Mouse (Mus musculus): ENCODE results near the gene Myh1. TPM values are rescaled to one million over a fixed set of nuclear protein-coding genes. Genes with fewer than 3 reads are reported as not detected.

The Myh1 gene
- under 1 TPM; 0.32 to 0.54 TPM for total RNA-seq (2021)

DNA sequence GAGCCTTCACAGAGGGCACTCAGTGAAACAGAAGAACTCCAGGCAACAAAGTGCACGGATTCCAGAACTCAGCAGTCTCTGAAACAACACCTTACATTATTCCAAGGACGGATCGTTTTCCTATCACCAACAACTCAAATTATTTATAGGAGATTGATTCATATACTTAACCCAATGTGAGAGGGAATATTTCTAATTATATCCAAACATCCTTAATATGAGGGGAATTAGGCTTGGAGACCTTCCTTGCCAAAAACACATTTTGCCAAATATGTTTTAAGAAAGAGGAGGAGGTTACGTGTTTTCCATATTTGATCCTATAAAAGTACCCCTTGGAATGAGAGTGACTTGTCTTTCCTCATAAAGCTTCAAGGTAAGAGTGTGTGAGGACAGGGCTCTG is at the start of gene Myh1:
Gene Myh1, plus strand, starts transcription at position 301 of the 400 bp plus-strand sequence.
- intact Hi-C loops (cut with DNase I), result no loop called here
- no peak for DNase-seq (ENCODE audit: low spot score in 2 of 2)

DNA sequence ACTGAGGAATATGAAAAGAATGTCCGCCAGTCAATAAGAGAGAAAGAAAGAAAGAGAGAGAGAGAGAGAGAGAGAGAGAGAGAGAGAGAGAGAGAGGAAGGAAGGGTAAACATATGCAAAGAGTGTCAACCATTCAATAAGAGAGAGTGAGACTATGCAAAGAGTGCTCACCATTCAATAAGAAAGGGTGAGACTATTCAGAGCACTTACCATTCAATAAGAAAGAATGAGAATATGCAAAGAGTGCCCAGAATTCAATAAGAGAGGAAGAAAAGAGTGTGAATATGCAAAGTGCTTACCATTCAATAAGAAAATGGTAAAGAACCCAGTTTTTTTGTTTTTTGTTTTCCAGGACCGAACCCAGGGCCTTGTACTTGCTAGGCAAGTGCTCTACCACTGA is 49.6 kb upstream of the Myh1 start:
- no peak for DNase-seq (ENCODE audit: low spot score in 2 of 2)
- intact Hi-C loops (cut with DNase I), result no loop called here

DNA sequence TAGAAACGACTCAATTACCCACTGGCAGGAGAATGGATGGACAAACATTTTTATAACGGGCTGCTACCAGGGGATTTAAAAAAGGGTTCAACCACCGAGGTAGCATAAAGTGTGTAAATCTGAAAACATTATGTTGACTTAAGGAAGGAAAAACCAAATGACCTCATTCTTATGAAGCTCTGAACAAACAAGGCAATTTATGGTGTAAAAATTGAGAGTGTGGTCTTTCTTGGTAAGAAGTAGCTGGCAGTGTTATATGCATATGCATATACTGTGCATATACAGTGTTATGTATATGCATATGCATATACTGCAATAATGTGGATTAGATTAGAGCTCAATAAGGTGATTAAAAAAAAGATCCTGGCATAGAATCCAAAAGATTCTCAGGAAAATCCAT is 48.7 kb upstream of the Myh1 start:
- intact Hi-C loops (cut with DNase I), result no loop called here
- DNase-seq (ENCODE audit: low spot score in 2 of 2), result no peak

DNA sequence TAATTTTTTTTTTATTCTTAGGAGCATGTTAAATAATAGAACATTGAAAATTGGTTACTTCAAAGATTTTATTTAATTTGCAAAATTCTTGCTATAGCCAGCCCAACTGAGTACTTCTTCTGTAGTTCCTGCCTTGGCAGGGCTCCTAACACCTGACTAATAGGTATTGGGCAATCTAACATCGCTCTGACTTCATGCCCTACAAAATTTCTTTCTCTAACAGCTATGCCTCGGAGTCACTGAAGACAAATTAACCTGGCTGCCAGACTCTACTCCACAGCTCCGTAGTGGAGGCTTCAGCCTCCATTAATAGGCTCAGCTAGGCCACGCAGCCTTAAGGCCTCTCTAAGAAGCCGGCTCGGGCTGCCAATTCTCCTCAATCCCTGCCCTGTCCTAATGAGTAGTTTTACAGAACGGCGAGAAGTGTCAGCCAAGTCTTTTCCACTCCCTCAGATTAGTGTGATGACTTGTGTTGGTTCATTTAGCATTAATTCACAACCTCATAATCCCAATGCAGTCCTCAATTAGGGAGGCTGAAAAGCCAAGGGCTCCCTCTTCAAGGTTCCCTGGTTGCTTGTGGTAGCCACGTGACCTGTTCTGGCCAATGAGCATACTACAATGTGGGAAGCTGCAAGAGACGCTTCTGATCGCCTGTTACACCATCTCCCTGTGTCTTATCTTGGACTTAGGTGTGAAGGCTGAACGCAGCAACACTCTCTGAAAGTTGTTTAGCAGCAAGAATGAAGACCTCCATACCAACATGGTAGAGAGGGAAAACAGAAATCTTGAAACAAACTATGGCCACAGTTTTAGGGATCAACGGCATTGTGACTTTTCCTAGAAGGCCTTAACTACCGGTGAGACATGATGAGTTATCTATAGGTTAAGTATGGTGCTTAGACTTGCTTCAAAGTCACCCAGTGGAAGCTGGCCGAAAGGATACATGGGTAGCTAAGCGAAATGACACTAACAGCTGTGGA is 47.9 kb upstream of the Myh1 start:
- intact Hi-C loops (cut with DNase I), result no loop called here
- no peak for DNase-seq (ENCODE audit: low spot score in 2 of 2)

DNA sequence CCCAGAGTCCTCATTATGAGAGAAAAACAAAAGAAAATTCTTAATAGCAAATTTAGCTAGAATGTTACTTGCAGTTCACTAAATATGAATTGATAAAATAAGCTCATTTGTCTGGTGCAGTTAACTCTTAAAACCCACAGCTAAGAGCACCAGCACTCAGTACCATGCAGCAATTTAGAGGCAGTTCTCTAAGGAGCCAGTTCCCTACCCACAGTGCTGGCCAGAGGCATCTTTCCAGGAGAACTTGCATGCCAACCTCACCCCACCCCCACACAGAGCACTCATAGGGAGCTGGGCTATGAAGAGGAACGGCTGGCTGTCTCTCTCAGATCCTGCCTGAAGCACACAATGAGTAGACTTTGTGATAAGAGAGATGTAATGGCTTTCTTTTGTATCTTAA is 46.7 kb upstream of the Myh1 start:
- DNase-seq (ENCODE audit: low spot score in 2 of 2), result peak; percentile 55 to 75
- intact Hi-C loops (cut with DNase I), result no loop called here

DNA sequence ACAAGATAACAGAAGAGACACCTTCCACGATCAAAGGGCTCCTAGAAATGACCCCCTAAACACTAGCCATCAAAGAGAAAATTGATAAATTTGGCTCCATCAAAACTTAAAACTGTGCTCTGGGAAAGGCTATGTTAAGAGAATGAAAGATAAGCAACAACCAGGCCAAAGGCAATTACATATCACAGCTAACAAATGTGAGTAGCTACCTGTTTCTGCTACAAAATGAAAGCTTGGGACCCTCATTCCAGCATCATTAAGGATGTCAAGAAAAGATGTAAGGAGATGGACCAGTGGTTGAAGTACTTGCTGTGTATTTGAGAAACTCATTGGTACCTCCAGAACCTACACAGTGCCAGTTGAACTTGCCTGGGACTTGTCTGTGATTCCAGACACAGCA is 46.0 kb upstream of the Myh1 start:
- intact Hi-C loops (cut with DNase I), result no loop called here
- DNase-seq (ENCODE audit: low spot score in 2 of 2), result no peak

DNA sequence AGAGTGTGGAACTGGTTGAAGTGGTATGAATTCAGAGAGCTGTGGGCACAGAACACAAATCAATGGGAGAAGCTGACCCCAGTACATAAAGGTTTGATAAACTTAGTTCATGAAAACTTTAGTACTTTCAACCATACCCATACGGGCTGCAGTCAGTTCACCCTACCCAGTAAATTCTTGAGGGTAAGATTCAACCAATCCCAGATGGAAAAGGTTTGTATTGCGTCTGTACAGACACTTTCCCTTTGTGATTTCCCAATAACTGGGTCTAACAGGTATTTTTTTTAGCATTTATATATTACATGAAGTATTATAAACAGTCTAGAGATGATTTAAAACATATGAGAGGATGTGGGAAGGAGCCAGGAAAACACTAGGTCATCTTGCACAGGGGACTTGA is 44.2 kb upstream of the Myh1 start:
- intact Hi-C loops (cut with DNase I), result no loop called here
- DNase-seq (ENCODE audit: low spot score in 2 of 2), result no peak

DNA sequence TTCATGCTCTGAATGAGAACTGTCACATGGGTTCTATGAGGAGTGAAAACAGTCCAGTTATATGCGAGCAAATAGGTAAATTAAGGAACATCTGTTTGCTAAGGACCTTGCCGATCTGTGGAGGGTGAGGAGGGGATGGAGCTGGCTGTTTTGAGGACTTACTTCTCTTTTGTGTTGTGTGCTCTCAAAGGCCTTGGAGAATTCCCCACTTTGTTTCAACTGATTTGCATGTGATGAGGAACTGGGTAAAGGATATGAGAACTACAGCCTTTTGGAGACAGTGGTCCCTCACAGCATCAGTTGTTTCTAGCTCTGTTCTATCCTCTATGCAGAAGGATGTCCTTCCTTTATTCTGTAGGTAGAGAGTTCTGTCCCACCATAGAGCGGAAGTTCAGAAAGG is 39.7 kb upstream of the Myh1 start:
- DNase-seq (ENCODE audit: low spot score in 2 of 2), result no peak
- intact Hi-C loops (cut with DNase I), result no loop called here

DNA sequence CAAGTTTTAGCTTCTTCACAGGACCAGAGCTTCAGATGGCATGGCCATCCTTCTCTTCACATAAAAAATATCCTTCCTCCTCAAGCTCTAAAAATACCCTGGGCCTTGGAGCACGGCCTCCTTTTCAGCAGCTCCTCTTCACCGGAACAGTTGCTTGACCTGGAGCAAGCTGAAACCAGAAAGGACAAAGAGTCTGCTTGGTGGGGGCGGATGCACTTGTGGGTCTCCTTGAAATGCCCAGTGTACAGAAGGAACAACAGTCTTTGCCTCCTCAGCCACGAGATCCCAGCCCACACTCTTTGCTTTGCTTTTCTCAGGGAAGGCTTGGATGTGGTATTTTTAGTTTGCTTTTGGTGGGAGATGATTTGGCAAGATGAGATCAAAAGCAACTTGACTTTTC is 36.2 kb upstream of the Myh1 start:
- intact Hi-C loops (cut with DNase I), result no loop called here
- DNase-seq (ENCODE audit: low spot score in 2 of 2), result peak; percentile 35 to 64

DNA sequence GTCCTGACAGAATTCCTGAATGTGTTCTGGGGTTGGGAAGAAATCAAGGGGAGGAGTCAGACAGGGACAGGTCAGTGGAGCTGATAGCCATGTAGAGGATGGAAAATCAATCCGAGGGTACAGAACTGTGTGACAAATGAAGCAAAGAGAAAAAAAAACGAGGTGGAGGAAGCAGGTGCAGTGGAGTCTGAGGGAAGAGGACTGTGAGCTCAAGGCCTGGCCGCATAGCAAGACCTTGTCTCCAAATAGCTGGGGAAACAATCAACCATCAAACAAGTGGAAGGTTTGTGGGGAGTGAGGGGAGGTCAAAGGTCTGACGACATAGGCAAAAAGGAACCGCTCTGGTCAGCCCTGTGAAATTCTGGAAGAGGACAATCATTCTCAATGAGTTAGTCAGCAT is 35.0 kb upstream of the Myh1 start:
- intact Hi-C loops (cut with DNase I), result no loop called here
- no peak for DNase-seq (ENCODE audit: low spot score in 2 of 2)

DNA sequence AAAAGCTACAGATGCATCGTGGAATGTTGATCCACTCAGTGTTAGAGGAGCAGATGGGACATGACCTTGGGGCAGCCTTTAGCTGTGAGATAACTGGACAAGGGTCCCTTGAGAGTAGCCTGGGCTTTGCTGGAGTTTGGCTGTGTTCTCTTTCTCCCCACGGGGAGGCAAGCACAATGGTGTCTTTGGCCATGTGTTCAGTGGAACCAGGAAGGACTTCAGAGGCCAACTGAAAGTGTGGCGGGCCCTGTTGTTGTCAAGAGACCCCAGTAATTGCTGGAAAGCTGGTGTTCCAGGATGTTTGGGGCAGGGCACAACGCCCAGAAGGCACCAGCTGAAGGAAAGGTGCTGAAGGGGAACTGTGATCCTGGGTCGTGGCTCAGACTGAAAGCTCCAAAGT is 30.6 kb upstream of the Myh1 start:
- intact Hi-C loops (cut with DNase I), result no loop called here
- no peak for DNase-seq (ENCODE audit: low spot score in 2 of 2)

DNA sequence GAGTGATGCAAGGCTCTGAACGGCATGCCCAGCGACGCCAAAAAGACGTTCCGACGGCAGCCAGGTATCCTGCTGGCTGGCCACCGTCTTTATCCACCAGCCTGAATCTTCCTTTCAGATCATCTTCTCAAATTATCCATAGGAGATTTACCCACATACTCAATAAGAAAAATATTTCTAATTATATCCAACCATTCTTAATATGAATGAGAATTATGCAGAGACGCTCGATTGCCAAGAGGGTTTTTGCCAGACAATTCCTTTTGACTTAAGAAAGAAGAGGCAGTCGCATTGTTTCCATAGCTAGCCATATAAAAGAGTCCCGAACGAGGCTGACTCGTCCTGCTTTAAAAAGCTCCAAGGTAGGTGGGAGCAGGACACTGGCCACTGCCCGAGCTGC is 29.1 kb upstream of the Myh1 start, which contains the start of gene Myh2:
Gene Myh2, plus strand, starts transcription at position 301 of the 400 bp plus-strand sequence.
- intact Hi-C loops (cut with DNase I), result no loop called here
- no peak for DNase-seq (ENCODE audit: low spot score in 2 of 2)

DNA sequence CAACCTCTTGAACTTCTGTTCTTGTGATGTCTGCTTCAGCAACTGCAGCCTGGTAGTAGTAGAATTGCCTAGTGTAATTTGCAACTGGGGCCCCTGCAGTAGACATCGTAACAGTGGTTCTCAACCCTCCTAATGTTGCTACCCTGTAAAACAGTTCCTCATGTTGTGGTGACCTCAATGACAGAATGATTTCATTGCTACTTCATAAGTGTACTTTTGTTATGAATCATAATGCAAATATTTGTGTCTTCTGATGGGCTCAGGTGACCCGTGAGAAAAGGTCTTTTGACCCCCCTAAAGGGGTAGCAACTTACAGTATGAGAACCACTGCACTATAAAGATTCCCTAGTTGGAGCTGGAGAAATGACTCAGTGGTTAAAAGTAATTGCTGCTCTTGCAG is 27.4 kb upstream of the Myh1 start:
- intact Hi-C loops (cut with DNase I), result no loop called here
- DNase-seq (ENCODE audit: low spot score in 2 of 2), result no peak

DNA sequence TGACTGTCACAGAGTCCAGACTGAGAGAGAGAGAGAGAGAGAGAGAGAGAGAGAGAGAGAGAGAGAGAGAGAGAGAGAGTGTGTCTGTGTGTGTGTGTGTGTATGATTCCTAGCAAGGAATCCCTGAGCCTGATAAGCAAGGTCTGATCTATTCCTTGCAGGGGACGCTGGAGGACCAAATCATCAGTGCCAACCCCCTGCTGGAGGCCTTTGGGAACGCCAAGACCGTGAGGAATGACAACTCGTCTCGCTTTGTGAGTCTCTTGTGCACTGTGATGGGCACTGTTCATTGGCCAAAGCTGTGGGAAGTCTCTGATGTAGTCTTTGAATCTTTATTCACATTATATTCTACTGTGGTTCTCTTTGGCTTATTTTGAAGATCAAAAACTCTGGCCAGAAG is 23.5 kb upstream of the Myh1 start:
- intact Hi-C loops (cut with DNase I), result no loop called here
- DNase-seq (ENCODE audit: low spot score in 2 of 2), result no peak

DNA sequence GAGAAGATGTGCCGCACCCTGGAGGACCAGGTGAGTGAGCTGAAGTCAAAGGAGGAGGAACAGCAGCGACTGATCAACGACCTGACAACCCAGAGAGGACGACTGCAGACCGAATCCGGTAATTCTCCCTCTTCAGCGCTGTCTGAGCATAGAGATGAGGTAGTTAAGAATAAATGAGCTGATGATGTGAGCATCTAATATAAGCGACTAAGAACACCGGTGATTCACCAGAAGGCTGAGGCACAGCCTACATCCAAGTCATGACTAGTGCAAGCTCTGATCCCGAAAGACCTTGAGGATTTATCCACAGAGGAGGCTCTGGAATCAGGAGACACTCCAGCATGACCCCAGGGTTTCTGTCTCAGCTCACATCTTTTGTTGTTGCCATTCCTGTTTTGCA is 9.5 kb upstream of the Myh1 start:
- intact Hi-C loops (cut with DNase I), result no loop called here
- DNase-seq (ENCODE audit: low spot score in 2 of 2), result no peak

DNA sequence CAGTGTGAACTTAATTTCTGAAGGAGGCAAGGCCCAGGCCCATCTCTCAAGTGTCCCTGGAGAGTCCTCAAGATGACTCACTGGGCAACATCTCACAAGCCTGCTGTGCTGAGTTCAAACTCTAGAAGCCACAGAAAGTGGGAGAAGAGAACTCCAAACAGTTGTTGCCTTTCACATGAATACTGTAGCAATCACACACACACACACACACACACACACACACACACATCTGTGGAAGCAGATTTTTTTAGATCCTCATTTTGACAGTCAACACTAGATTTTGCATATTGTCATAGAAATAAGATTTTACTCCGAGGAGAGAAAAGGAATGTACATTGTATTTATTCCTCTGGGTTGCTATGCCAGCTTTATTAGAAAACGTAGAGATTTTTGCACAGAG is 9.0 kb upstream of the Myh1 start:
- DNase-seq (ENCODE audit: low spot score in 2 of 2), result peak in 1 of 2 experiments; percentile 28
- intact Hi-C loops (cut with DNase I), result no loop called here

DNA sequence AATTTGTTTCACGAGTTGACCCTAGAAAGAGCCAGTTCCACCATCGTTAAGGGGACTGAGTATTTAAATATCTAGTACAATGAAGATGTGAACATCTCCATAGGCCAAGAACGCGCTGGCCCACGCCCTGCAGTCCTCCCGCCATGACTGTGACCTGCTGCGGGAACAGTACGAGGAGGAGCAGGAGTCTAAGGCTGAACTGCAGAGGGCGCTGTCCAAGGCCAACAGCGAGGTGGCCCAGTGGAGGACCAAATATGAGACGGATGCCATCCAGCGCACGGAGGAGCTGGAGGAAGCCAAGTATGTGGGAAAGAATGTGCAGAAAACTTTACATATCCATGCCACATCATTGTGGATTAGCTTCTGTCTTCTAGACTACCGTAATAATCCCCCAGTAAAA is 8.4 kb upstream of the Myh1 start:
- intact Hi-C loops (cut with DNase I), result no loop called here
- no peak for DNase-seq (ENCODE audit: low spot score in 2 of 2)

DNA sequence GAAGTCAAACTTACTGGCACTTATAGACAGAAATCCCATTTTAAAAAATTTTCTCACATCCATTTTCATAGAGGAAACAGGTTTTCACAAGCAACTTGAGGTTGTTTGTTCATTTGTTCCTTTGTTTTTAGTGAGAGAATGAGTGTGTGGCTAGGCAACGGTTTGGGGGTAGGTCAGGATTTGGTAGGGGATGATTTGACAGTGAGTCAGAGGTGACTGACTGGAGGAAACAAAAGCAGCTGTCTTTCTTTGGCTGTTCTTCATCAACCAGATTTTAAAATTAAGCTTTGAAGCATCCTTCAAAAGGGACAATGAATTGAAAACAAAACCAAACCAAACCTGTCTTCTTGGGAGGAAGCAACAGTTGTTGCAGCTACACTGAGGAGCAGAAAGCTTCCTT is 531 bp upstream of the Myh1 start:
- intact Hi-C loops (cut with DNase I), result no loop called here
- no peak for DNase-seq (ENCODE audit: low spot score in 2 of 2)

DNA sequence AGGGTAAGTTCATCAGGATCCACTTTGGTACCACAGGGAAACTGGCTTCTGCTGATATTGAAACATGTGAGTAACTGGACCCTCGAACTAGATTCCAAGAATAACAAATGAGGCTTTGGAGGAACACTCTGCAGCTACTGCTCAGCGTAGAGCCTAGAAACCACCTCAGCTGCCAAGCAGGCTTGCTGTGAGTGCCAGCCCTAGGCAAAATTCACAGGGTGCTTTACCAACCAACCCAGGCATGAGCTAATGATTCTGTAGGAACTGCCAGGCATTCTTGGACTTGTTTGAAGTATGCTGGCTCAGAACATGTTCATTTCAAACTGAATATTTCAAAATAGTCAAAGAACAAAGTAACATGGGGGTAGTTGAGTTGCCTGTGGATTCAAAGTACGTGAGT is 4.9 kb downstream of the Myh1 start:
- intact Hi-C loops (cut with DNase I), result no loop called here
- DNase-seq (ENCODE audit: low spot score in 2 of 2), result no peak

DNA sequence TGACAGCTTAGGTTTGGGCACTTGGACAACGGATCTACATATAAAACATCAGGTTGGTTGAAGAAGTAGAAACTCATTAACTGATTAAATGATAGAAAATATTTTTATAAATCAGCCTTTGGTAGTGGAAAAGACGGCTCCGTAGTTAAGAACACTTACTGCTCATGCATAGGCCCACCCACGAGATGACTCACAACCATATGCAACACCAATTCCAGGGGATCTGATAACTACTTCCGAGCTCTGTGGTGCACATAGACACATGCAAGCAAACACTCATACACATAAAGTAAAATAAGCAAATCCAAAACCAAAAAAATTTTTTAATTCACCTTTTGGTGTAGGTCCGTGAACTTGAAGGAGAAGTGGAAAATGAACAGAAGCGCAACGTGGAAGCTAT is 22.0 kb downstream of the Myh1 start:
- intact Hi-C loops (cut with DNase I), result no loop called here
- no peak for DNase-seq (ENCODE audit: low spot score in 2 of 2)

DNA sequence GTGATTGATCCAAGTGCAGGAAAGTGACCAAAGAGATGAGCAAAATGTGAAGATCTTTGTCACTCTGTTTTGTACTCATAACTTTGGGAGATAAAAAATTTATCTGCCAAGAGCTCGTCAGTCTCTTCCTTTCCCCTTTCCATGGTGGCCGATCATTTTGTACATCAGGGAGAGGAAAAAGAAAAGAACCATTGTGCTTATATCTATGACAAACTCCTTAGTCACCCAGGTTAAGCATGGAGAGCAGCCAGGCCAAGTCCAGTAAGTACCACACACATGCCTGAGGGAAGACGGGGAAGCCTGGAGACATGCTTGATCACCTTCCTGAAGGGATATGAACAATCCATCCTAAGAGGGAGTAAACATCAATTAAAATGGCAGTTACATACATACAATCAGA is 24.6 kb downstream of the Myh1 start:
- DNase-seq (ENCODE audit: low spot score in 2 of 2), result no peak
- intact Hi-C loops (cut with DNase I), result no loop called here

DNA sequence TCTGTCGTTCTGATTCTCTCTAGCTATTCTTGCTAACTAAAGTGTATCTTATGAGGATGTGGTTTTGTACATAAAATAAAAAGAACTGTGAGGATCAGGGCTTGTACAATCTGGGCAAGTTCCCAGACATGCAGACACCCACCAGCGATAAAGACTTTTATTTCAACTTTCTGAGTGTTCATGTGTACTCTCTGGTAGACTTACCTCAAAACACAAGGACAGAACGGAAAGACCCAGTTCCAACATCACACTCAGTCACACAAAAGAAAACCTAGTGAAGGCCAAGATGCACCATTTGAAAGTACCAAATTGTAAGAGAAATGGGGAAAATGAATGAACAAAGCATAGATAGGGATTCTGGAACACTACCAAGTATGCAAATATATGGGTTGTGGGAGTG is 28.9 kb downstream of the Myh1 start:
- DNase-seq (ENCODE audit: low spot score in 2 of 2), result no peak
- intact Hi-C loops (cut with DNase I), result loop anchor here (2.0 kb wide), 1 partner anchor 104 kb away; no protein-coding TSS in a partner anchor
